Mouse (Mus musculus) kidney, embryonic 15.5 days (tissue): ENCODE results near the gene Rangrf. TPM values are rescaled to one million over a fixed set of nuclear protein-coding genes. Genes with fewer than 3 reads are reported as not detected.
A peak's percentile ranks its signal among the peaks of the same experiment; 100 is the strongest.
"Not testable (repeated sequence)": the region's sequence is repeated elsewhere in the genome, so short reads cannot be mapped to it uniquely, and the experiment has no call there.

ENCODE experiments used
- ATAC-seq: fragments of 200-750 bp; cut with Nextera tagmentation; replicated peaks from 2 replicates; pipeline ENCODE4 v1.8.0; 2017; ENCODE audit warnings: moderate TSS enrichment; ENCODE audit not compliant: low FRiP score
- H3K27ac ChIP-seq: fragments of 300-500 bp; sonication (generic); 2 replicates; pipeline ENCODE4 v1.5.1; 2015; ENCODE audit warnings: mild to moderate bottlenecking, inconsistent platforms
- H3K27me3 ChIP-seq: fragments of 300-500 bp; sonication (generic); 2 replicates; pipeline ENCODE4 v1.6.1; 2015; ENCODE audit warnings: inconsistent platforms
- H3K36me3 ChIP-seq: fragments of 300-500 bp; sonication (generic); 2 replicates; pipeline ENCODE4 v1.6.1; 2015; ENCODE audit warnings: inconsistent platforms
- H3K4me1 ChIP-seq: fragments of 300-500 bp; sonication (generic); 2 replicates; pipeline ENCODE4 v1.6.1; 2015; ENCODE audit warnings: inconsistent platforms
- H3K4me2 ChIP-seq: fragments of 300-500 bp; sonication (generic); 2 replicates; pipeline ENCODE4 v1.6.1; 2015; ENCODE audit warnings: moderate library complexity, mild to moderate bottlenecking, inconsistent platforms
- H3K4me3 ChIP-seq: fragments of 300-500 bp; sonication (generic); replicated peaks from 2 replicates; pipeline ENCODE4 v1.5.1; 2015; ENCODE audit warnings: mild to moderate bottlenecking, inconsistent platforms
- H3K9ac ChIP-seq: fragments of 300-500 bp; sonication (generic); 2 replicates; pipeline ENCODE4 v1.6.1; 2015; ENCODE audit warnings: mild to moderate bottlenecking, inconsistent platforms
- H3K9me3 ChIP-seq: fragments of 300-500 bp; sonication (generic); replicated peaks from 2 replicates; pipeline ENCODE4 v1.6.1; 2016; ENCODE audit warnings: inconsistent platforms
- WGBS: fragments of 180-500 bp; shearing (Covaris S2); methylation state at CpG from one replicate; pipeline ENCODE4 v1.1.7; 2015; ENCODE audit warnings: mixed read lengths; 5-methylcytosine and 5-hydroxymethylcytosine counted together
- polyA plus RNA-seq: library from polyadenylated mRNA; unstranded; fragments of >200 nt; fragmentation: Nextera tagmentation; extraction: Ambion mirVana; gene quantifications from 2 replicates; pipeline ENCODE4 v1.2.1, GENCODE M21; 2015

Rangrf gene
- polyA plus RNA-seq, 1 experiment from 2014 or later: 63.4 TPM

DNA sequence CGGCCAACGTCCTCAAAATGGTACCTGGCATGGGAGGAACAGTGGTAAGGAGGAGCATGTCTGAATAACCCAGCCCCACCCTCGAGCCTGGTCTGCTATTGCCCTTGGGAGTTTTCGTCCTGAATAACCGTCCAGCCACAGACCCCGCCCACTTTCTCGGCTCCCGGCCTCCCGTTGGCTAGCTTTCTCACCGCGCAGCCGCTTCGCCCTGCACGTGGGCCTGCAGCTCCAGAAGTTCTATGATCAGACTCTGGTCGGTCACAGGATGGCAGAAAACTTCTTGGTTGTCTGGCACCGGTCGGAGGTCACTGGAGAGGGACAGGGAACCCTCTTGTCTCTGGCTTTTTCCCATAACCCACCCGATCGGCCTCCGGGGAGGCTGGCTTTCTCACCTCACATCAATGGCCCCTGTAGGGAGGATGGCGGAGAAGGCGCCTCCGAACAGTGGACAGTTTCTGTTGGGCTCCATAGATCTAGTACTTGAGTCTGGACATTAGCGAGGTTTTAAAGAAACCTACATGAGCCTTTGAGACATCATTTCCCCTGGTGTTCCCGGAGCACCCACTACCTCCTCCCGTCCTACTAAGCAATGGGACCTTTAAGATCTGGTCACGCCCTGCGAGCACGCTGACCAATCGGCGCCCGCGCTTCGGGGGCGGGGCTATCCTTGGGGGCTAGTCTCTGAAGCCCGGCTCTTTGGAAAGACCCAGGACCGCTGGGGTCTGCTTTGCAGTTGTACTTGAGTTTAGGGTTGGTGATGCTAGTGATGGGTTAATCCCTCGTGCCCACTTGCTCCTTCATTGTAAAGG is 1.5 kb downstream of the Rangrf start:
- peak overlapping the region; percentile 41; the same call in 1 of the 2 replicates for H3K27ac ChIP-seq
- peak overlapping the region; percentile 78 for H3K4me2 ChIP-seq
- not testable (repeated sequence) for H3K36me3 ChIP-seq, H3K9me3 ChIP-seq, H3K27me3 ChIP-seq
- under 1% methylated on average over 38 of the region's 38 CpGs for WGBS
- H3K4me1 ChIP-seq: peaks cover 31% of the 10 kb centered on the region
- peak overlapping the region; percentile 53 for H3K4me3 ChIP-seq
- peak overlapping the region; percentile 39 for H3K9ac ChIP-seq
- ATAC-seq: peak; percentile 93

DNA sequence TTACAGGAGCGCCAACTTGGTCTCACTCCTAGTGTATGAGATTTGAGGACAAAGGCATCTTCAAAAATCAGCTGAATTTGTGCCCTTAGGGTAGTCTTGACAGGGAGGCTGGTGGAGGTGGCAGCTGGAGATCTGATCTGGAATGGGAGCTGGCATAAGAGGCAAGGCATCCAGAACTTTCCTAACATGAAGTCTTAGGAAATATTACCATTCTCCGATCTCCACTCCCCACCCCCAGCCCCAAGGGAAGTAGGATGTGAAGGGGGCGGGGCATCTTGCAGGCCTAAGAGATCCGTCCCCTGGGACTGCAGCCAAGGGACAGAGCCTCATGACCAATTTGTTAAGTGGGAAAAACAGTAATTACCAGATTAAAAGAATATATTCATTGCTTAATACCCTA is 4.8 kb downstream of the Rangrf start:
- 73% methylated on average over 4 of the region's 4 CpGs for WGBS
- Histone ChIP-seq H3K4me3 (no peak overlapping the region), H3K9ac (no peak overlapping the region), H3K9me3 (no peaks in the 10 kb centered on the region), H3K4me2 (no peak overlapping the region), H3K27ac (no peak overlapping the region), H3K4me1 (peaks cover 45% of the 10 kb centered on the region), H3K36me3 (no peaks in the 10 kb centered on the region), H3K27me3 (0 out of 2 replicates have a peak, but pooled peaks cover 2% of the 10 kb centered on the region)
- ATAC-seq: no peak

- no peaks in the 10 kb centered on the region for H3K36me3 ChIP-seq
- H3K9me3 ChIP-seq: no peaks in the 10 kb centered on the region
- H3K9ac ChIP-seq: no peak overlapping the region
- H3K4me3 ChIP-seq: 0 out of 2 replicates have a peak overlapping the region, but pooled peaks have one; percentile 64
- 0 out of 2 replicates have a peak, but pooled peaks cover 2% of the 10 kb centered on the region for H3K27me3 ChIP-seq
- no peak overlapping the region for H3K27ac ChIP-seq
- WGBS: 81% methylated on average over 11 of the region's 11 CpGs
- ATAC-seq: no peak
- peaks cover 39% of the 10 kb centered on the region for H3K4me1 ChIP-seq
- peak overlapping the region; percentile 91 for H3K4me2 ChIP-seq
These were observed 6.2 kb downstream of the Rangrf start for GRCm38 (mm10) chr11:68968752-68969151.

DNA sequence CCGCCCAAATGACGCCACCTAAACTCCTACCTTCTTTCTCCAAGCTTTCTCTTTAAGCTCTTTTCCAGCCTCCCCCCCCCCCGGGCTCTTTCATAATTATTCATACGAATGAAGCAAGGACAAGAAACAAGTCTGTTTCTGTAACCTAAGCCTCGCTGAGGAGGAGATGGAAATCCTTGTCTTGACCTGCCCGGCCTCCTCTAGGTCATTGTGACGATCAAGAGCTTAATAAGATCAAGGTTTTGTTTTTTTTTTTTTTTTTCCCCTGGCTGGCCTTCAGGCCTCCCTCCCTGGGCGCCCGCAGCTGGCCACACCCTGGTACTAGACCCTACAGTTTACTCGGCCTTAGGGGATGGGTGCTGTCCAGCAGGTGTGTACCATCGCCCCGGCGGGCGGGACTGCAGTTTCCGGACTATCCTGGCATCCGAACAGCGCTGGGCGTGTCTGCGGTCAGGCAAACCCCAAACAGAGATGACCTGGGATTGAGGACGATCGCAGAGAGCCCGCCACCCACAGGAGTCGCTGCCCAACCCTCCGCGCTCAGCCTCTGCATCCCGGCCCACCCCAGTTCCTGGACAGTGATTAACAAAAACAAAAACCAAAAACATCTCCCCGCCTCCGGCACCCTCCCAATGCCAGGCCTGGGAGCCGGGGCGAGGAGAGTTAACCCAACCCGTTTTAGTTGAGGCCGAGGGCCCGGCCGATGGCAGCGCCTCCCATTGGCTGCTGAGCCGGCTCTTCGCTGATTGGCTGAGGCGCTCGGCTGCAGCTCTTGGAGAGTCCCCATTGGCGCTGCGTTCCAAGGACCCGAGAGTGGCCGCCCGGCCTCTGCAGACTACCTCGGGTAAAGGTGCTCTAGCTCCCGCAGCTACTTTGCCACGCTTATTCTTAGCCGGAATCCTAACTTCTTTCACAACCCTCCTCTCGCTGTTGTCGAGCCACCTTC is 7.4 kb downstream of the Rangrf start, which contains the start of gene Slc25a35:
Gene Slc25a35, plus strand, starts transcription at position 795 of the 946 bp plus-strand sequence.
- Histone ChIP-seq H3K4me1 (peaks cover 34% of the 10 kb centered on the region), H3K27me3 (0 out of 2 replicates have a peak, but pooled peaks cover 2% of the 10 kb centered on the region), H3K36me3 (no peaks in the 10 kb centered on the region), H3K4me2 (peak within 1 kb of the TSS; percentile 91), H3K9me3 (no peaks in the 10 kb centered on the region), H3K4me3 (peak within 1 kb of the TSS; percentile 64), H3K9ac (peak within 1 kb of the TSS; percentile 44), H3K27ac (peak within 1 kb of the TSS; percentile 7)
- ATAC-seq: peak; percentile 98
- under 1% methylated on average over 50 of the region's 50 CpGs for WGBS

DNA sequence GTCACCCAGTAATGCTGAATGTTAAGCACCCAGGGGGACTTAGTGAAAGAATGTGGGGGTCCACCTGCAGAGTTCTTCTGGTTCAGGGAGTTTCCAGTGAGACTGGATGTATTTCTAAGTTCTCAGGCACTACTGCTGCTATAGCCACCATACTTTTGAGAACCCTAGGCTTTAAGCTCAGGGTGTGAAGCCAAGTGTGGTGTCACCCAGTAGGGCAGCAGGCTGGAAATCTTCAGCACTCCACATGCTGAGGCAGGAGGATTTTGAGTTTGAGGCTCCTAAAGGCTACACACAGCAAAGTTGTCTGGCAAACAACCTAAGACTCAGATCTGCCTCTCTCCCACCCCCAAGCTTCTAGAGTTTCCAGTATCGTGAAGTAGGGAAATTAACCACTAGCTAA is 8.4 kb downstream of the Rangrf start:
- Histone ChIP-seq H3K27ac (no peak overlapping the region), H3K4me1 (peaks cover 33% of the 10 kb centered on the region), H3K9me3 (no peaks in the 10 kb centered on the region), H3K36me3 (no peaks in the 10 kb centered on the region), H3K27me3 (0 out of 2 replicates have a peak, but pooled peaks cover 2% of the 10 kb centered on the region), H3K4me2 (peak overlapping the region; percentile 91; the same call in 1 of the 2 replicates), H3K9ac (no peak overlapping the region), H3K4me3 (no peak overlapping the region)
- 26% methylated on average over 1 of the region's 1 CpGs for WGBS
- ATAC-seq: no peak

- whole genome bisulfite sequencing: 36% methylated on average over 3 of the region's 3 CpGs
- no peaks in the 10 kb centered on the region for H3K36me3 ChIP-seq
- ATAC-seq: no peak
- peaks cover 33% of the 10 kb centered on the region for H3K4me1 ChIP-seq
- no peaks in the 10 kb centered on the region for H3K9me3 ChIP-seq
- no peak overlapping the region for H3K4me2 ChIP-seq
- 0 out of 2 replicates have a peak, but pooled peaks cover 2% of the 10 kb centered on the region for H3K27me3 ChIP-seq
- H3K9ac ChIP-seq: no peak overlapping the region
- no peak overlapping the region for H3K27ac ChIP-seq
- no peak overlapping the region for H3K4me3 ChIP-seq
These were observed 9.1 kb downstream of the Rangrf start for GRCm38 (mm10) chr11:68965845-68966244.

DNA sequence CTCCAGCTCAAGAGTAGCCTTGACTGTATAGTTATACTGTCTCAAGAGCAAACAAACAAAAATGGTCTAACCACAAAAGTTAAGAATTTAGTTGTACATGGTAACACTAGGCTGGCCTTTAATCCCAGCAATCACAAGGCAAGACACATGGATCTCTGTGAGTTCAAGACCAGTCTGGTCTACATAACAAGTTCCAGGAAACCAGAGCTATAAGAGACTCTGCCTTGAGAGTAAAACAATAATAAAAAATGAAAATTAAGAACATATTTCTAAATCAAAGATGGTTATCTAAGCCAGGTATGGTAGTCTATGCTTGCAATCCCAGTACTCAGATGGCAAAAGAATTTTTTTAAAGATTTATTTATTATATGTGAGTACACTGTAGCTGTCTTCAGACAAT is 9.9 kb downstream of the Rangrf start:
- H3K4me1 ChIP-seq: peaks cover 26% of the 10 kb centered on the region
- H3K9me3 ChIP-seq: no peaks in the 10 kb centered on the region
- H3K9ac ChIP-seq: no peak overlapping the region
- H3K4me3 ChIP-seq: no peak overlapping the region
- no peak overlapping the region for H3K27ac ChIP-seq
- 0 out of 2 replicates have a peak, but pooled peaks cover 2% of the 10 kb centered on the region for H3K27me3 ChIP-seq
- H3K4me2 ChIP-seq: no peak overlapping the region
- no peak for ATAC-seq
- no peaks in the 10 kb centered on the region for H3K36me3 ChIP-seq

DNA sequence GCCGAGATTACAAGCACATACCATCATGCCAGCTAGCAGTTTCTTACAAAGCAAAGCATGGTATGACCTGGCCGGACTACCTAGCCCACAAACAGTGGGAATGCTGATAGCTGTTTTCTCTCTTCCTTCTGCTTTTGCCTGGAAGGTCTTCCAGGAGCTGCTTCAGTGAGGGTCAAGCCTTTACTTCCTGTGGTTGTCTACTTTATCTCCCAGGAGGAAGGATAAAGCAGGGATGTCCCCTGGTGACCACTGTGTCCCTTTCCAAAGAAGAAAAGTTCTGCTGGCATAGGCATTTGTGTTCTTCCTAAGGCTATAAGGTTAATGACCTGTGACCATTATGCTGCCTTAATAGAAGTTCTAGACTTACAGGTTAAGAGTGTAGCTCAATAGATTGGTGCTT is 11.6 kb downstream of the Rangrf start:
- WGBS: 72% methylated on average over 2 of the region's 2 CpGs
- no peak overlapping the region for H3K27ac ChIP-seq
- H3K4me3 ChIP-seq: no peak overlapping the region
- H3K4me2 ChIP-seq: no peak overlapping the region
- H3K27me3 ChIP-seq: 0 out of 2 replicates have a peak, but pooled peaks cover 2% of the 10 kb centered on the region
- H3K9ac ChIP-seq: no peak overlapping the region
- no peak for ATAC-seq
- no peaks in the 10 kb centered on the region for H3K9me3 ChIP-seq
- peaks cover 19% of the 10 kb centered on the region for H3K4me1 ChIP-seq
- no peaks in the 10 kb centered on the region for H3K36me3 ChIP-seq

DNA sequence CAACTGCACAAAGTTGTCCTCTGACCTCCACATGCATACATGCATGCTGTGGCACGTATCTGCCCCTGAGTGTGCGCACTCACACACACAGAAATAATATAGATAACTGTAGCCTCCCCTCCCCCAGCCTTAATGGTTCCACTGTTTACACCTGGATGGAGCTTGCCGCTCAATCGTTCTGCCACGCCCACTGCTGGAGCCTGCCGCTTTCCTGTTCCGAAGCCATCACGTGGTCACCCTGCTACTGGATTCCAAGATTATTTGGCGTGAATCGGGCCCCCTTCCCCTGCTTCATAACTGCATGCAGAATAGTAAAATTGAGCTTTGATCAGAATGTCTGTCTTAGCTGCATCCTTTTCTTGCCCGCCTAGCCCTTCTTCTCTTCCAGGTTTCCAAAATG is 12.8 kb downstream of the Rangrf start:
- WGBS: 21% methylated on average over 11 of the region's 11 CpGs
- H3K27ac ChIP-seq, H3K9ac ChIP-seq, H3K27me3 ChIP-seq, H3K4me3 ChIP-seq, H3K9me3 ChIP-seq, ATAC-seq, H3K36me3 ChIP-seq: not testable (repeated sequence)
- peaks cover 14% of the 10 kb centered on the region for H3K4me1 ChIP-seq
- H3K4me2 ChIP-seq: 0 out of 2 replicates have a peak overlapping the region, but pooled peaks have one; percentile 14

DNA sequence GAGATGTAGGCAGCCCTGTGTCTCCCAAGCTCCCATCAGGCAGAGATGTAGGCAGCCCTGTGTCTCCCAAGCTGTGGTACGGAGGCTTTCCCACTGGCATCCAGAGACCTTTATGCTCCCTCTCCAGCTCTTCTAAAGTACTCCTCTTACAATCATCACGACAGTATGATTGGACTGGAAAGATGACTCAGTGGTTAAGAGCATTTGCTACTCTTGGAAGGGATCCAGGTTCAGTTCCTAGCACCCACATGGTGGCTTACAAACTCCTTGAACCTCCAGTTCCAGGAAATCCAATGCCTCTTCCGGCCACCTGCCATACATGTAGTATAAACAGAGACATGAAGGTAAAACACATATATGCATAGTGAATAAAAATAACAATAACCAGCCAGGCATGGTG is 13.4 kb downstream of the Rangrf start:
- no peak overlapping the region for H3K4me3 ChIP-seq
- H3K27ac ChIP-seq: no peak overlapping the region
- no peaks in the 10 kb centered on the region for H3K9me3 ChIP-seq
- peaks cover 14% of the 10 kb centered on the region for H3K4me1 ChIP-seq
- H3K4me2 ChIP-seq: no peak overlapping the region
- no peak for ATAC-seq
- 77% methylated on average over 3 of the region's 3 CpGs for WGBS
- no peak overlapping the region for H3K9ac ChIP-seq
- H3K36me3 ChIP-seq: no peaks in the 10 kb centered on the region
- H3K27me3 ChIP-seq: 0 out of 2 replicates have a peak, but pooled peaks cover 2% of the 10 kb centered on the region

DNA sequence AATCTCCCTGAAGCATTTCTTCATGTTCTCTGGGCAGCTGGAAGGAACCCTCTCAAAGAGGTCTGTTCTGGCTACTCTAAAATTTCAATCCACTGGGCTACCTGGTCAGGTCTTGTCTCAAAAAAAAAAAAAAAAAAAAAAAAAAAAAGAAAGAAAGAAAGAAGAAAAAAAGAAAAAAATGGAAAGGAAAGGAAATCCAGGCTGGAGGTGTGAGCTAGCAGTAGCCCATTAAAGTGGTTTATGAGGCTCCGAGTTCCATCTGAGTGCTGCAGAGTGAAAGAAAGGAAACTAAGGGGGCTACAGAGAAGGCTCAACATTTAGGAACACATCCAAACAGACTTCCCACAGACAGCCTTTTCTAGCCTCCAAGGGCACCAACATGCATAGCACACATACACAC is 17.0 kb downstream of the Rangrf start:
- WGBS: 65% methylated on average over 1 of the region's 1 CpGs
- H3K36me3 ChIP-seq: no peaks in the 10 kb centered on the region
- H3K27me3 ChIP-seq: peaks cover 22% of the 10 kb centered on the region
- peak overlapping the region; percentile 76 for H3K4me2 ChIP-seq
- no peak overlapping the region for H3K9ac ChIP-seq
- peaks cover 38% of the 10 kb centered on the region for H3K4me1 ChIP-seq
- peak overlapping the region; percentile 44; the same call in 1 of the 2 replicates for H3K4me3 ChIP-seq
- H3K27ac ChIP-seq: no peak overlapping the region
- H3K9me3 ChIP-seq: no peaks in the 10 kb centered on the region
- ATAC-seq: no peak
